Mouse (Mus musculus) embryo, embryonic 11.5 days (tissue): ENCODE data around the gene Pgp.
A peak's percentile ranks its signal among the peaks of the same experiment; 100 is the strongest.
"Not testable (repeated sequence)": the region's sequence is repeated elsewhere in the genome, so short reads cannot be mapped to it uniquely, and the experiment has no call there.

Experiments used
- DNase-seq: peaks from one replicate; pipeline ENCODE4 v3.0.0-alpha.2; 2012; ENCODE audit warnings: low read depth, low spot score

Pgp gene

DNA sequence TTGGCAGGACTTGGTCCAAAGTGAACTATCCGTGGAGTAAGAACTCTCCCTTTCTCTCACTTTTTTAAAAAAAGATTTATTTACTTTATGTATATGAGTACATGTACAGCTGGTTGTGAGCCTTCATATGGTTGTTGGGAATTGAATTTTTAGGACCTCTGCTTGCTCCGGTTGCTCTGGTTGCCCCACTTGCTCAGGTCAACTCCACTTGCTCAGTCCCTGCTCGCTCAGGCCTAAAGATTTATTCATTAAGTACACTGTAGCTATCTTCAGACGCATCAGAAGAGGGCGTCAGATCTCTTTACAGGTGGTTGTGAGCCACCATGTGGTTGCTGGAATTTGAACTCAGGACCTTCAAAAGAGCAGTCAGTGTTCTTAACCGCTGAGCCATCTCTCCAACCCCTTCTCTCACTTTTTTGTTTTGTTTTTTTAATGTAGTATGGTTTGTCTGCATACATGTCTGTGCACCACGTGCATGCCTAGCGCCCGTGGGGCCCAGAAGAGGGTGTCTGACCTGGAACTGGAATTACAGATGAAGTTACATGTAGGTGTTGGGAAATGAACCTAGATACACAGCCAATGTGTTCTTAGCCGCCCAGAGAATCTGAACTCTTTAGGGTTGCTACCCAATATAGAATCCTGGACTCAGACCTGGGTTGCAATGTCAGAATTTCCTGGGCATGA, 14.5 kb upstream of the Pgp start:
- DNase-seq = not testable (repeated sequence)

- no peak for DNase-seq
Observed at GRCm38 (mm10) chr17:24461580-24461979, 8.6 kb upstream of the Pgp start.

DNA sequence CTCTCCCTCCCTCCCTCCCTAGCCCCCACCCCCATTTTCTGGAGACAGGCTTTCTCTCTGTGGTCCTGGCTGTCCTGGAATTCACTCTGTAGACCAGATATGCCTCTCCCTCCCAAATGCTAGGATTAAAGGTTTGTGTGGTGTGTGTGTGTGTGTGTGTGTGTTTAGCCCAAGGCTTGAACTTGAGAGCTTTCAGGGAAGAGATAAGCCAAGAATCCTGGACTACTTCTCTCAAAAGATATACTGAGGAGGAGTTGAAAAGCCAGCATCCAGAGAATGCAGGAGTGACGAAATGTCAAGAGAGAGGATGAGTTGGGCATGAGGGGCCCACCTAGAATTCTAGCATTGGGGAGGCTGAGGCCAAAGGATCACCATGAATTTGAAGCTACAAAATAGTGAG, 7.3 kb upstream of the Pgp start:
- DNase-seq = no peak

DNA sequence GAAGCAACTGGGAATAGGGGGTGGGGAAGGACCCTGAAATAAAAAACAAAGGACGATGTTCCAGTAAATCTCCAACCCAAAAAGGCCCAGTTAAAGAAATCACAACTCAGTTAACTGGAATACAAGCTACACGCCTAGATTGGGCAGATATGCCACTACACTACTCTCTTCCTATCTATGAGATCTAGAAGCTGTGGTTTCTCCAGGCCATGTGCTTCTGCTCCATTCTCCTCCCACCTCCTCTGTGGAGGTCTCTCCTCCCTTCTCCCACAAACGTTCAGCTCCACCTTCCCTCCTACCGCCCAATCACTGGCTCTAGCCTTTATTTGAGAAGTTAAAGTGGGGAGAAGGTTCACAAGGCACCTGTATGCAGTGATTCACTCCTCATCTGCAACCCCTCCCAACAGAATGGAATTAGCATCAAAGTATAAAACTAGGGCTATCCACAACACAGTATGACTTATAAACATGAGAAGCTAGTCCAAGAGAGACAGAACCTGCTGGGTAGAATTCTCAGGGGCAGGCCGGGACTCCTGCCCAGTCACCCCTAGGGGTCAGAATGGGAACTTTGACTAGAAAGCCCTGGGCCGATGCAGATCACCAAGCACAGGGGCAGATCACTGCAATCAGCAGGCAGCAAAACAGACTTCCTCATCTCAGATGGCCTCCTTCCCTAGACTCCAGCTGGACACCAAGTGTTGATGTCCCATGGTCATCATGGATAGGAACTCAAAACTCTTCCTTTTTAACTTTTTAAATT, 6.6 kb upstream of the Pgp start:
- DNase-seq = no peak

- no peak for DNase-seq
Observed at GRCm38 (mm10) chr17:24468636-24469246, 1.5 kb upstream of the Pgp start.

- no peak for DNase-seq
Observed at GRCm38 (mm10) chr17:24469336-24469909, 769 bp upstream of the Pgp start.

- no peak for DNase-seq
Observed at GRCm38 (mm10) chr17:24470701-24471527, 722 bp downstream of the Pgp start.

DNA sequence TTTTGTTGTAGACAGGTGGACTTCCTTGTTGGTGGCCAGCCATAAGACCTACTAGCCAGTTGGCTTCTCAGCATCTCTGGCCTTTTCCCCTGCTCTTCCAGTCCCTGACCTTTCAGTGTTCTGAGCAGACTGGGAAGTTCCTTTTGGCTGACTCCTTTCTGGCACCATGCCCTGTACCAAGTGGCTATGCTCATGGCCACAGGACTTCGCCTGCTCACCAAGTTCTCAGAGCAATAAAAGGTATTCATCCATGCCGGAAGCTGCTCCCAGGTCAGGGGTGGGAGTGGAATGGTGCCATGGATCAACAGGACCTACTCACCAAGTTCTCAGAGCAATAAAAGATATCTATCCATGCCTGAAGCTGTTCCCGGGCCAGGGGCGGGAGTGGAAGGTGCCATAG, 2.3 kb downstream of the Pgp start:
- no peak for DNase-seq

- no peak for DNase-seq
Observed at GRCm38 (mm10) chr17:24473612-24474275, 3.6 kb downstream of the Pgp start, which contains the start of gene Bricd5. Bricd5 (plus strand) TSS chr17:24473884.

- no peak for DNase-seq
Observed at GRCm38 (mm10) chr17:24474557-24474956, 4.4 kb downstream of the Pgp start.

DNA sequence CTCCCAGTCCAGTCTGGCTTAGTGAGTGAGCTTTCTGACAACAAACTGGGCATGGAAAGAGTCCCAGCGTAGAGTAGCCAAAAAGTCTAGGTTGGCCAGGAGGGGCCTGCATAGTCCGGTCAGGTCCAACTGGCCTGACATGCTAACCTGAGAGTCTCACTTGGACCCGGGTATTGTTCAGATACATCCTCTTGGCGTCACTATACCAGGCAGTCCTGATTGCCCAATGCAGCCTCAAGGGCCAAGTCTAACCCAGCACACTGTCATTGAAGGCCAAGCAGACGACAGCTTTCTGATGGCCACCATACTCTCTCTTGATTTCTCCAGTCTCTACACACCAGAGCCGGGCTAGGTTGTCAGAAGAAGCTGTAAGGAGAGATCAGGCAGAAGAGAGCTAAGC, 5.4 kb downstream of the Pgp start:
- no peak for DNase-seq

DNA sequence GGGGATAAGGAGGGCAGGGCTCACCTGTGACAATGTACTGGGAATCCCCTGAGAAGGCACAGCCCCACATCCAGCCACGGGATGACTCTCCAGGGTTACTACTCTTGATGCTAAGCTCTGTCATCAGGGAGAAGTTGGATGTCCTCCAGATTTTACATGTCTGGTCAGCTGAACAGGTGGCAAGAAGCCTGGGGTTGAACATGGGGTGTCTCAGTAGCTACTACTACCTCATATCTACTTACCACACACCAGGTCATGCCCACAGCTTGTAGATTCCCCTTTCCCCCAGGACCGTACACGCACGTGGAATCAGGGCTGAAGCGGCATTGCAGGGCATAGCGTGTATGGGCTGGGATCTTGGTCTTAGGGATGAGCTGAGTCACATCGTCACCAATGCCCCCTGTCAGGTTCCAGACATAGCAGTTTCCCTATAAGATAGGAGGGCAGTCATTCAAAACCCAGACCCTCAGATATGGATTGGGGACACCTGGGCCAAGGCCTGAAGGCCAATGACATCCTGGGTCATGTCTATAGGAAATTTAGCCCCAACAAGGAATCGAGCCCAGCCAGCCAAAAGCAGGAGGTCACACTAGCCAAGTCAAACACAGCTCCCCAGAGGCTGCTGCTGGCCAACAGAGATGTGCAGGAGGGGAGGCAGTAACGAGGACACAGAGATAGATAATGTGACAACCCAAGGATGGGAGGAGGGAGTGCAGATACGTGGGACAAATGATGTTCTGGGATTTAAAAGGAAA, 6.0 kb downstream of the Pgp start:
- no peak for DNase-seq

- DNase-seq = no peak
Observed at GRCm38 (mm10) chr17:24477053-24477984, 7.1 kb downstream of the Pgp start.

DNA sequence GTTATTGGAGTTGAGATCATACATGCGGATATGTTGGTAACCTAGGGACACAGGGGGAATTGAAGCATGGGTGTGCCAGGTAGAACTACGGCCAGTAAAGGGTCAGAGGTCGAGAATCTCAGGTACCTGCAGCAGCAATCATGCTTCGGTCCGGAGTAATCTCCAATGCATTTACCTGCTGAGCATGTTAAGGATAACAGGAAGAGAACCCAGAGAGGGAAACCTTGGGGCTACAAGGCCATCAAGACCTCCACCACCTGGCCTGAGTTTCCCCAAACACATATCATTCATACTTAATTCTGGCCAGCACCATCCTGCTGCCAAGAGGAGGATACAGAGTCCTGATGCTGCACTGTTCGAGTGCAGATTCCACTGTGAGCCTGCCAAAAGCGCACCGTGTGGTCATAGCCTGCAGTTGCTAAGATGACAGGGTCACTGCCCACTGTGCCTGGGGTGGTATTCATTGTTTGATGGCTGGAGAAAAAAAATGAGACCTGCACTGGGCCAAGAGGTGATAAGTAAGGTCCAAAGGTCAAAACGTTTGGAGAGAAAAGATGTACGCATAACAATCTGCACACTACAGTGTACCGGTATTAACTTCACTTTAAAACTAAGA, 7.9 kb downstream of the Pgp start:
- no peak for DNase-seq

- peak; percentile 94 for DNase-seq
Observed at GRCm38 (mm10) chr17:24478663-24479380, 8.6 kb downstream of the Pgp start, which contains the start of gene Mlst8. Mlst8 (minus strand) TSS chr17:24479078.

GRCm38 (mm10) chr17:24479431-24479830, 9.2 kb downstream of the Pgp start:
- DNase-seq = no peak

GRCm38 (mm10) chr17:24480201-24480826, 10.1 kb downstream of the Pgp start:
- DNase-seq = no peak
